Mouse (Mus musculus): ENCODE results near the gene Gcsh. TPM values are rescaled to one million over a fixed set of nuclear protein-coding genes. Genes with fewer than 3 reads are reported as not detected.
A peak's percentile ranks its signal among the peaks of the same experiment; 100 is the strongest.

Gcsh gene
- polyA plus RNA-seq, 1 experiment from 2014 or later: 86.5 TPM

DNA sequence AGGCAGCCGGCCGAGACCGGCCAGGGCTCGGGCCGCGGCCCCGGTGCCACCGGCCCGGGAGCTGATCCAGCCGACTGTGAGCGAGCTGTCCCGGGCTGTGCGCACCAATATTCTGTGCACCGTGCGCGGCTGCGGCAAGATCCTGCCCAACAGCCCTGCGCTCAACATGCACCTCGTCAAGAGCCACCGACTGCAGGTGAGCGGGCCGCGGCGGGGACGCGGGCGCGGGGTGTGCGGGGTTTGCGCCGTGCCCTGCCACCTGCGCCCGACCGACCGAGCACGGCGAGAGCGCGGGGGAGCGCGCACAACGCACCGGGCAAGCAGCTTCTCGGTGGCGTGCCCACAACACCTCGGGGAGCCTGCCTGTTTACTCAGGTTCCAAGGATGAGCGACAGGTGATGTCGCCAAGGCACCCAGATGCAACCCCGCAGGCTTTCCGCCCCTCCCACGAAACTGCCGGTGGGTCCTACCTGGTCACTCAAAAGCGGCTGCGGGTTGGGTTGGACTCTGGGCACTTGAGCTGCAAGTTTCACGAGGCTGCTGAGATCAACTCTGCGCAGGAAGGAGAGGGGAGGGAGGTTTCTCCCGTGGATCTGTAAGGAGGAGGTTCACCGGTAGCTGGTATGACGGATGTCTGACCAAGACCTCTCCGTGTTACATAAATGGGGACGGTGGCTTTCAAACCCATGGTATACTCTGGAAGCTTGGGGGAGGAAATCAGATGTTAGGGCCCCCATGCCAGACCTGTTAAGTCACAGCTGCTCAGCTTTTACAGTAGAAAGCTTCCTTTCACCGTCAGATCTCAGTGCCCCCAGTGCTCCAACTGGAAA, 49.6 kb downstream of the Gcsh start:
- no peaks in the 10 kb centered on the region for H3K36me3 ChIP-seq
- no peaks in the 10 kb centered on the region for H3K27me3 ChIP-seq
- peak overlapping the region; percentile 97 for H3K9ac ChIP-seq
- H3K4me2 ChIP-seq (replicated peaks): peak overlapping the region; percentile 96
- peaks cover 13% of the 10 kb centered on the region for H3K4me1 ChIP-seq
- peak overlapping the region; percentile 95 for H3K4me3 ChIP-seq (replicated peaks)
- ATAC-seq (ENCODE audit: insufficient number of reproducible peaks, low FRiP score, low TSS enrichment, low read depth): peak; percentile 67; the same call in 1 of the 2 replicates
- WGBS: under 1% methylated on average over 55 of the region's 62 CpGs
- no peaks in the 10 kb centered on the region for H3K9me3 ChIP-seq (replicated peaks)
- peak overlapping the region; percentile 44; the same call in 1 of the 2 replicates for H3K27ac ChIP-seq (replicated peaks)

DNA sequence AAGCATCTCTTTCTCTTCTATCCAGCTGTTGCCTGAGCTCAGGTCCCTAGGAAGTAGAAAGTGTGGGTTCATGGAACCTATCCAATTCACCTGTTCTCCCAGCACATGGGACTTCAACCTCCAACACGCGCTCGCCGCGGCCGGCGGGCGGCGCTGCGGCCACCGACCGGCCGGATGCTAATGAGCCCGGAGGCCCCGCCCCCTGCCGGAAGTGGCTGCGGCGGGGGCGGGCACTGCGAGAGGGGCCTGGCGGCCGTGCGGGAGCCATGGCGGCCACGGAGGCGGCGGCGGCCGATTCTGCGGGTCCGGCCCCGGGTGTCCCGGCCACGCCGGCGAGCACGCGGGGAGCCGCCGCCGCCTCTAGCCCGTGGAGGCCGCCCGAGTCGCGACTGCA, 50.2 kb downstream of the Gcsh start, which contains the start of gene Atmin:
Gene Atmin (plus strand): TSS at position 233 of the 394 bp plus-strand sequence.
- WGBS: under 1% methylated on average over 40 of the region's 46 CpGs
- Histone ChIP-seq H3K4me2 (replicated peaks) (peak within 1 kb of the TSS; percentile 96), H3K4me3 (replicated peaks) (peak within 1 kb of the TSS; percentile 95), H3K27ac (replicated peaks) (peak within 1 kb of the TSS; percentile 44; the same call in 1 of the 2 replicates), H3K4me1 (peaks cover 13% of the 10 kb centered on the region), H3K36me3 (0 out of 2 replicates have a peak, but pooled peaks cover 1% of the 10 kb centered on the region), H3K9ac (peak within 1 kb of the TSS; percentile 97), H3K27me3 (no peaks in the 10 kb centered on the region), H3K9me3 (replicated peaks) (no peaks in the 10 kb centered on the region)
- peak; percentile 88 for ATAC-seq (ENCODE audit: insufficient number of reproducible peaks, low FRiP score, low TSS enrichment, low read depth)

DNA sequence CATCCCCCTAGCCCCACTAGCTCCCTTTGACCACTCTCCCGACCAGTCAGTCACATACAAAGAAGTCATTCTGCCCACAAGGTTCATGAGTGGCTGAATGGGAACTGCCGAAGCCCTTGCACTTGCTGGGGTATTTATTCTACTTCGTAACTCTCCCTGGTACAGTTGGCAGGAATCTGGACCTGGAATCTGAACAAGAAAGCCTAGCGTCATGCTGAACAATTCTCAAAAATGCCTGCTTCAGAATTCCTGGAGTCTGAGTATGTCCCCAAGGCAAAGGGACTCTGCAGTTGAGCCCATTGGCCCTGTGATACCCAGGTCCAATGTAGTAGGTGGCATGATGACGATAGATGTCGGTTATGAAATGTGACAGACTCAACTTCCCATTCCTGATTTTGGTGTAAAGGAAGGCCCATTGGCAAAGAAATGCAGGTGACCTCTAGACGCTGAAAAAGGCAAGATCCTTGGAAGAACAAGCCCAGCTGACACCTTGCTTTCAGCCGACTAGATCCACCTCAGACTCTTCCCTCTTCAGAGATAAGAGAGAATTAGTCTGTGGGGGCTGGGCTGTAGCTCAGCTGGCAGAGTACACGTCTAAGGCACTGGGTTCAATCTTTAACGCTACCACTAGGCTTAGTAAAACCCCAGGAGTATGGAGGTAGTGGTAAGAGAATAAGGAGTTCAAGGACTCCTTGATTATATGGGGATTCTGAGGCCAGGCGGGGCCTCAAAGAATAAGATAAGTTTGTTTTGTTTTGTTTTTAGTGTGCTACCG, 50.9 kb downstream of the Gcsh start:
- Histone ChIP-seq H3K4me2 (replicated peaks) (peak overlapping the region; percentile 96), H3K27ac (replicated peaks) (no peak overlapping the region), H3K9me3 (replicated peaks) (no peaks in the 10 kb centered on the region), H3K4me1 (peaks cover 13% of the 10 kb centered on the region), H3K4me3 (replicated peaks) (no peak overlapping the region), H3K27me3 (no peaks in the 10 kb centered on the region), H3K9ac (no peak overlapping the region), H3K36me3 (peaks cover 7% of the 10 kb centered on the region)
- ATAC-seq (ENCODE audit: insufficient number of reproducible peaks, low FRiP score, low TSS enrichment, low read depth): no peak
- WGBS: 75% methylated on average over 12 of the region's 12 CpGs

DNA sequence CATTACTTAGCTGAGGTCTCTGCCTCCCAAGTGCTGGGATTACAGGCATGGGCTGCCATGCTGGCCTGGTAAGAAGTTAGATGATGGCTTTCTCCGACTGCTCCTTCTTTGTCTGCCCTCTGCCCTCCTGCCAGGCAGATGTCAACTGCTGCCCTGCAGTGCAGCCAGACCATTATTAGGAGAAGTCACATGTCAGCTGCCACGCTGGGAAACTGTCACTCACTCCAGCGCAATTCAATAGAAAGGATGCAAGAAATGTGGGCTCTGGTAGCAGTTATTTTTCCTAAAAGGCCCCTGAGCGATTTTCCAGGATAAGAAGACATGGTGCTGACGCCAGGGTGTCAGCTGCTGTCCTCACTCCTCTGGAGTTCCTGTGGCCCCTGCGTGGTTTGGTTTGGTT, 57.8 kb downstream of the Gcsh start:
- no peak overlapping the region for H3K4me3 ChIP-seq (replicated peaks)
- no peaks in the 10 kb centered on the region for H3K27me3 ChIP-seq
- peaks cover 55% of the 10 kb centered on the region for H3K36me3 ChIP-seq
- H3K9ac ChIP-seq: no peak overlapping the region
- no peaks in the 10 kb centered on the region for H3K4me1 ChIP-seq
- H3K4me2 ChIP-seq (replicated peaks): no peak overlapping the region
- no peaks in the 10 kb centered on the region for H3K9me3 ChIP-seq (replicated peaks)
- 73% methylated on average over 6 of the region's 6 CpGs for WGBS
- ATAC-seq (ENCODE audit: insufficient number of reproducible peaks, low FRiP score, low TSS enrichment, low read depth): no peak
- no peak overlapping the region for H3K27ac ChIP-seq (replicated peaks)

DNA sequence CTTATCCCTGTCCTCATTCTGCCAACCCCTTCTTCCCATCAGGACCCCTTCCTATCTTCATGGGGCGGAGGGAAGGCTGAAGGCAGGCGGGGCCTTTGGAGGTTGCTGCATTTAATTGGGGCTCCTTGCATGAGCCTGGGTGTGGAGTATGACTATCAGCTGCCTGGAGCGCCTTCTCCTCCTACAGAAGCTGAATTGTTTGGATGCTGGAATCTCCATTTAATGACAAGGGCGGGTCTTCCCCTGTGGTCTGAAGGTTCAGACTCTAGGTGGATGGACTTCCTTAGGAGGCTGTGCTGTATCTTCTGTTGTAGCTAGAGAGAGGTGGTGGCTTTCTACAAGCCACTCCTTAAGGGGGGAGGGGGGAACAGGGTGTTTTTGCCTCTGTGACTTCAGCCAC, 58.4 kb downstream of the Gcsh start:
- Histone ChIP-seq H3K27me3 (no peaks in the 10 kb centered on the region), H3K9ac (no peak overlapping the region), H3K36me3 (peaks cover 55% of the 10 kb centered on the region), H3K27ac (replicated peaks) (no peak overlapping the region), H3K9me3 (replicated peaks) (no peaks in the 10 kb centered on the region), H3K4me2 (replicated peaks) (no peak overlapping the region), H3K4me3 (replicated peaks) (no peak overlapping the region), H3K4me1 (no peaks in the 10 kb centered on the region)
- ATAC-seq (ENCODE audit: insufficient number of reproducible peaks, low FRiP score, low TSS enrichment, low read depth): no peak
- WGBS: 88% methylated on average over 4 of the region's 4 CpGs

Other genes with a start within 250 kb of the Gcsh start
- gene Cmc2, start 72.1 kb downstream of the Gcsh start, polyA plus RNA-seq (2015; fragmentation: Nextera tagmentation; extraction: Ambion mirVana): 66.8 and 73.5 TPM in 2 replicates
- gene Cenpn, start 71.8 kb downstream of the Gcsh start, polyA plus RNA-seq (2015; fragmentation: Nextera tagmentation; extraction: Ambion mirVana): 27.7 and 27.9 TPM in 2 replicates
- 10.9 and 12.5 TPM in 2 replicates for gene Atmin, start 50.1 kb downstream of the Gcsh start, polyA plus RNA-seq (2015; fragmentation: Nextera tagmentation; extraction: Ambion mirVana)
- 3.4 and 4.1 TPM in 2 replicates for gene 1700030J22Rik, start 14.6 kb downstream of the Gcsh start, polyA plus RNA-seq (2015; fragmentation: Nextera tagmentation; extraction: Ambion mirVana)
- 0.16 and 0.31 TPM in 2 replicates for gene Pkd1l2, start 88.9 kb upstream of the Gcsh start, polyA plus RNA-seq (2015; fragmentation: Nextera tagmentation; extraction: Ambion mirVana)
- 0.29 and 0.37 TPM in 2 replicates for gene Bco1, start 102.3 kb upstream of the Gcsh start, polyA plus RNA-seq (2015; fragmentation: Nextera tagmentation; extraction: Ambion mirVana)
- gene Gan, start 164.6 kb upstream of the Gcsh start, polyA plus RNA-seq (2015; fragmentation: Nextera tagmentation; extraction: Ambion mirVana): 2.9 and 3.3 TPM in 2 replicates